Mouse (Mus musculus): Measurements from ENCODE around the gene Pus1. TPM values are rescaled to one million over a fixed set of nuclear protein-coding genes. Genes with fewer than 3 reads are reported as not detected.

The Pus1 gene
- polyA plus RNA-seq, 1 experiment from 2014 or later, result 12.5 TPM

- Histone ChIP-seq H3K4me1 (ENCODE audit: insufficient read depth, low read depth, low read length) (peaks cover 7% of the 10 kb centered on the region; the same call in 1 of the 2 replicates), H3K27me3 (replicated peaks; ENCODE audit: insufficient read depth, low read length) (no peaks in the 10 kb centered on the region), H3K4me2 (replicated peaks; ENCODE audit: low read depth, low read length) (peak overlapping the region; percentile 95), H3K4me3 (ENCODE audit: low read depth, low read length) (peak overlapping the region; percentile 97), H3K36me3 (ENCODE audit: insufficient read depth, low read length) (peaks cover 6% of the 10 kb centered on the region; the same call in 1 of the 2 replicates), H3K9ac (replicated peaks; ENCODE audit: low read depth) (peak overlapping the region; percentile 95), H3K9me3 (ENCODE audit: low read length) (no peaks in the 10 kb centered on the region), H3K27ac (ENCODE audit: low read length) (peak overlapping the region; percentile 94)
- TF ChIP-seq CTCF (IDR thresholded peaks at IDR 0.05), result 0 out of 2 replicates have a peak, but pooled peaks have one; percentile 3
- no peak for TF ChIP-seq EP300 (IDR thresholded peaks at IDR 0.05)
- peak; percentile 49 for DNase-seq (ENCODE audit: low spot score)
- WGBS, result under 1% methylated on average over 27 of the region's 27 CpGs
- no peak for ATAC-seq
Observed at GRCm38 (mm10) chr5:110808821-110809666, 28.6 kb upstream of the Pus1 start.

GRCm38 (mm10) chr5:110808061-110808631, 27.7 kb upstream of the Pus1 start:
- H3K4me3 ChIP-seq (ENCODE audit: low read depth, low read length), result peak overlapping the region; percentile 97
- H3K36me3 ChIP-seq (ENCODE audit: insufficient read depth, low read length), result peaks cover 6% of the 10 kb centered on the region; the same call in 1 of the 2 replicates
- H3K27me3 ChIP-seq (replicated peaks; ENCODE audit: insufficient read depth, low read length), result no peaks in the 10 kb centered on the region
- TF ChIP-seq CTCF (IDR thresholded peaks at IDR 0.05) (no peak), EP300 (IDR thresholded peaks at IDR 0.05) (peak; percentile 24; the same call in 1 of the 2 replicates)
- 2% methylated on average over 14 of the region's 14 CpGs for WGBS
- peaks cover 7% of the 10 kb centered on the region; the same call in 1 of the 2 replicates for H3K4me1 ChIP-seq (ENCODE audit: insufficient read depth, low read depth, low read length)
- ATAC-seq (peak; percentile 78), DNase-seq (ENCODE audit: low spot score) (peak; percentile 97)
- H3K9me3 ChIP-seq (ENCODE audit: low read length), result no peaks in the 10 kb centered on the region
- H3K4me2 ChIP-seq (replicated peaks; ENCODE audit: low read depth, low read length), result peak overlapping the region; percentile 95
- H3K9ac ChIP-seq (replicated peaks; ENCODE audit: low read depth), result peak overlapping the region; percentile 95
- H3K27ac ChIP-seq (ENCODE audit: low read length), result peak overlapping the region; percentile 94

GRCm38 (mm10) chr5:110807453-110807852, 27.0 kb upstream of the Pus1 start:
- peak overlapping the region; percentile 94 for H3K27ac ChIP-seq (ENCODE audit: low read length)
- H3K4me1 ChIP-seq (ENCODE audit: insufficient read depth, low read depth, low read length), result peaks cover 7% of the 10 kb centered on the region; the same call in 1 of the 2 replicates
- H3K4me3 ChIP-seq (ENCODE audit: low read depth, low read length), result peak overlapping the region; percentile 97
- peak overlapping the region; percentile 44 for H3K9ac ChIP-seq (replicated peaks; ENCODE audit: low read depth)
- 70% methylated on average over 4 of the region's 4 CpGs for WGBS
- H3K36me3 ChIP-seq (ENCODE audit: insufficient read depth, low read length), result peaks cover 6% of the 10 kb centered on the region; the same call in 1 of the 2 replicates
- no peak for DNase-seq (ENCODE audit: low spot score)
- H3K27me3 ChIP-seq (replicated peaks; ENCODE audit: insufficient read depth, low read length), result no peaks in the 10 kb centered on the region
- no peaks in the 10 kb centered on the region for H3K9me3 ChIP-seq (ENCODE audit: low read length)
- no peak for ATAC-seq
- TF ChIP-seq CTCF (IDR thresholded peaks at IDR 0.05), result no peak
- no peak for TF ChIP-seq EP300 (IDR thresholded peaks at IDR 0.05)
- H3K4me2 ChIP-seq (replicated peaks; ENCODE audit: low read depth, low read length), result peak overlapping the region; percentile 95

GRCm38 (mm10) chr5:110806676-110807075, 26.2 kb upstream of the Pus1 start:
- 68% methylated on average over 1 of the region's 1 CpGs for WGBS
- Histone ChIP-seq H3K4me1 (ENCODE audit: insufficient read depth, low read depth, low read length) (peaks cover 7% of the 10 kb centered on the region; the same call in 1 of the 2 replicates), H3K9ac (replicated peaks; ENCODE audit: low read depth) (no peak overlapping the region), H3K36me3 (ENCODE audit: insufficient read depth, low read length) (peaks cover 6% of the 10 kb centered on the region; the same call in 1 of the 2 replicates), H3K27ac (ENCODE audit: low read length) (no peak overlapping the region), H3K4me2 (replicated peaks; ENCODE audit: low read depth, low read length) (no peak overlapping the region), H3K27me3 (replicated peaks; ENCODE audit: insufficient read depth, low read length) (no peaks in the 10 kb centered on the region), H3K4me3 (ENCODE audit: low read depth, low read length) (no peak overlapping the region), H3K9me3 (ENCODE audit: low read length) (no peaks in the 10 kb centered on the region)
- no peak for TF ChIP-seq EP300 (IDR thresholded peaks at IDR 0.05)
- DNase-seq (ENCODE audit: low spot score), result no peak
- no peak for ATAC-seq

GRCm38 (mm10) chr5:110806154-110806553, 25.7 kb upstream of the Pus1 start:
- no peak for ATAC-seq
- H3K27ac ChIP-seq (ENCODE audit: low read length), result no peak overlapping the region

More at GRCm38 (mm10) chr5:110806154-110806553, 25.7 kb upstream of the Pus1 start:
- Histone ChIP-seq H3K4me1 (ENCODE audit: insufficient read depth, low read depth, low read length) (peaks cover 7% of the 10 kb centered on the region; the same call in 1 of the 2 replicates), H3K4me3 (ENCODE audit: low read depth, low read length) (no peak overlapping the region), H3K4me2 (replicated peaks; ENCODE audit: low read depth, low read length) (no peak overlapping the region), H3K9ac (replicated peaks; ENCODE audit: low read depth) (no peak overlapping the region), H3K36me3 (ENCODE audit: insufficient read depth, low read length) (peaks cover 6% of the 10 kb centered on the region; the same call in 1 of the 2 replicates), H3K27me3 (replicated peaks; ENCODE audit: insufficient read depth, low read length) (no peaks in the 10 kb centered on the region), H3K9me3 (ENCODE audit: low read length) (no peaks in the 10 kb centered on the region)
- DNase-seq (ENCODE audit: low spot score), result no peak
- TF ChIP-seq CTCF (IDR thresholded peaks at IDR 0.05) (no peak), EP300 (IDR thresholded peaks at IDR 0.05) (no peak)
- WGBS, result 84% methylated on average over 4 of the region's 4 CpGs
